Mouse (Mus musculus) embryonic facial prominence, embryonic 11.5 days (tissue): ENCODE data around the gene Lrsam1. TPM values are rescaled to one million over a fixed set of nuclear protein-coding genes. Genes with fewer than 3 reads are reported as not detected.

Experiments
- ATAC-seq: fragments of 200-750 bp; cut with Nextera tagmentation; replicated peaks from 2 replicates; pipeline ENCODE4 v1.8.0; 2017; ENCODE audit warnings: low read depth; ENCODE audit not compliant: insufficient number of reproducible peaks, low FRiP score, low TSS enrichment
- DNase-seq: peaks from one replicate; pipeline ENCODE4 v3.0.0-alpha.2; 2015; ENCODE audit warnings: low spot score
- H3K27ac ChIP-seq: fragments of 300-500 bp; sonication (generic); replicated peaks from 2 replicates; pipeline ENCODE4 v1.5.1; 2014; ENCODE audit warnings: mild to moderate bottlenecking, low read depth, low read length, control low read depth
- H3K27me3 ChIP-seq: fragments of 300-500 bp; sonication (generic); 2 replicates; pipeline ENCODE4 v1.6.1; 2014; ENCODE audit warnings: mild to moderate bottlenecking, low read length, moderate library complexity, mixed read lengths; ENCODE audit not compliant: control insufficient read depth, insufficient read depth
- H3K36me3 ChIP-seq: fragments of 300-500 bp; sonication (generic); replicated peaks from 2 replicates; pipeline ENCODE4 v1.6.1; 2014; ENCODE audit warnings: low read depth, mild to moderate bottlenecking, low read length, moderate library complexity, mixed read lengths; ENCODE audit not compliant: control insufficient read depth, insufficient read depth
- H3K4me1 ChIP-seq: fragments of 300-500 bp; sonication (generic); 2 replicates; pipeline ENCODE4 v1.6.1; 2014; ENCODE audit warnings: low read length, mixed read lengths; ENCODE audit not compliant: control insufficient read depth, insufficient read depth
- H3K4me2 ChIP-seq: fragments of 300-500 bp; sonication (generic); 2 replicates; pipeline ENCODE4 v1.6.1; 2014; ENCODE audit warnings: low read depth, mild to moderate bottlenecking, control low read depth, low read length, moderate library complexity
- H3K4me3 ChIP-seq: fragments of 300-500 bp; sonication (generic); 2 replicates; pipeline ENCODE4 v1.5.1; 2014; ENCODE audit warnings: low read depth, low read length, control low read depth
- H3K9ac ChIP-seq: fragments of 300-500 bp; sonication (generic); replicated peaks from 2 replicates; pipeline ENCODE4 v1.6.1; 2014; ENCODE audit warnings: mild to moderate bottlenecking, control low read depth, low read length
- H3K9me3 ChIP-seq: fragments of 300-500 bp; sonication (generic); replicated peaks from 2 replicates; pipeline ENCODE4 v1.6.1; 2016; ENCODE audit warnings: mild to moderate bottlenecking, low read length, inconsistent platforms, mixed read lengths; ENCODE audit not compliant: control insufficient read depth
- whole genome bisulfite sequencing: fragments of 180-500 bp; shearing (Covaris S2); extraction: QIAGEN DNeasy Blood & Tissue Kit; methylation state at CpG from one replicate; pipeline ENCODE4 v1.1.7; 2014; 5-methylcytosine and 5-hydroxymethylcytosine counted together
- polyA plus RNA-seq: library from polyadenylated mRNA; unstranded; fragments of >200 nt; fragmentation: Nextera tagmentation; extraction: Ambion mirVana; gene quantifications from 2 replicates; pipeline ENCODE4 v1.2.1, GENCODE M21; 2014

Gene Lrsam1
- polyA plus RNA-seq, 1 experiment from 2014 or later, result 5.2 TPM

DNA sequence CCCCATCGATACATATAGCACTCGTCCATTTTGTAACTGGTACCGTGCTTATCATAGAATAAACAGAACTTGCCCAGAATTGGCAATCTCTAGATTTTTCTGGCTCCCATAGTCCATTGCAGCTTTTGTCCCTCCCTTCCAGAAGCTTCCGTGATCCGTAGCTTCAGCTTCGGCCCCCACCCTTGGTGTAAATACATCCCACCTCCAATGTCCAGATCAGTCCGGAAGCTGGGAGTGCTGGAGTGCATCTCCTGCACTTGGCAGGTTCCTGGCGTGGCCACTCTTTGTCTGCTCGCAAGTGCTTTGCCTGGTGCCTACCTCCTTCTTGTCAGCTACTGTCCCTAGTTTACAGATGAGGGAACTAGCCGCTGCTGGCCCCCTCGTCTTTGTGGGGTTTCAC, 52.6 kb downstream of the Lrsam1 start:
- 0 out of 2 replicates have a peak overlapping the region, but pooled peaks have one; percentile 5 for H3K27ac ChIP-seq
- no peak for ATAC-seq
- H3K9ac ChIP-seq, result no peak overlapping the region
- no peaks in the 10 kb centered on the region; the same call in none of the 2 replicates for H3K4me1 ChIP-seq
- H3K9me3 ChIP-seq, result no peaks in the 10 kb centered on the region
- no peak overlapping the region for H3K4me3 ChIP-seq
- no peaks in the 10 kb centered on the region; the same call in 1 of the 2 replicates for H3K36me3 ChIP-seq
- DNase-seq, result peak; percentile 5
- H3K27me3 ChIP-seq, result no peaks in the 10 kb centered on the region
- H3K4me2 ChIP-seq, result no peak overlapping the region
- 46% methylated on average over 11 of the region's 11 CpGs for WGBS

DNA sequence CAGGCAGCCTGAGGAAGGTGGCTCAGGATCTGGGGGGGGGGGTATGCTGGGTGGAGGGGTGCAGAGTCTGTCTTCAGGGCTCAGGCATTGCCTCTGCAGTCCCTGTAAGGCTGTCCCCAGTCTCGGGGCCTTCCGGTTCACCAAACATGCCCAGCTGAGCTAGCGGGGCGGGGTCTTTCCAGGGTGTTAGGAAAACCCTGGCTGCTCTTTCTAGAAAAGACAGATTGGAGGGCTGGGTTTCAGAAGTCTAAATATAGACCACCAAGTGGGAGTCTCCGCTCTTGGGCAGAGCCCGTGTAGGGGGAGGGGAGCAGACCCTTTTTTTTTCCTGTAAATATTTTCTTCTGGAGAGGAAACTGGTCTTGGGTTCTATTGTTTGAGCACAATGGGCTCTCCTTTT, 53.1 kb downstream of the Lrsam1 start:
- H3K4me1 ChIP-seq, result no peaks in the 10 kb centered on the region; the same call in none of the 2 replicates
- H3K36me3 ChIP-seq, result no peaks in the 10 kb centered on the region; the same call in 1 of the 2 replicates
- H3K9ac ChIP-seq, result no peak overlapping the region
- ATAC-seq, result no peak
- peak; percentile 68 for DNase-seq
- peak overlapping the region; percentile 47; the same call in 1 of the 2 replicates for H3K27ac ChIP-seq
- WGBS, result 5% methylated on average over 6 of the region's 6 CpGs
- H3K27me3 ChIP-seq, result no peaks in the 10 kb centered on the region
- H3K4me3 ChIP-seq, result no peak overlapping the region
- H3K4me2 ChIP-seq, result no peak overlapping the region
- no peaks in the 10 kb centered on the region for H3K9me3 ChIP-seq

DNA sequence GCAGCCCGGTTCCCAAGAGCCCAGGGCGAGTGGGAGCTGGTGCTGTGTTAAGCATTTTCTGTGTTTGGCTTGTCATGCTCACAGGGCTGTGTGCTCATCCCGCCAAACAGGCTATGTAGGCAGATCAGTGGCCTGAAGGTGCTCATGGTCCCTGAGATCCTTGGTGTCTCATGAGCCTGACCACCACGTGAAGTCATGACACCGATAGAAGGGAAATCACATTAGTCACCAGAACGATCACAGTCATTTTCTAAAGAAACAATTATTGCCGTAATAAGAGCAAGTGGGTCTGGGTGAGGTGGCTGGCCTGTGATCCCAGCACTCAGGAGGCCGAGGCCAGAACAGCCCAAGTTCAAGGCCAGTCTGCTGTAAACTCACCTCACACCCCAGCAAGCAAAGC, 54.0 kb downstream of the Lrsam1 start:
- DNase-seq, result no peak
- Histone ChIP-seq H3K4me1 (no peaks in the 10 kb centered on the region; the same call in none of the 2 replicates), H3K4me3 (no peak overlapping the region), H3K36me3 (no peaks in the 10 kb centered on the region; the same call in 1 of the 2 replicates), H3K9ac (no peak overlapping the region), H3K9me3 (no peaks in the 10 kb centered on the region), H3K4me2 (no peak overlapping the region), H3K27me3 (no peaks in the 10 kb centered on the region), H3K27ac (peak overlapping the region; percentile 47; the same call in 1 of the 2 replicates)
- ATAC-seq, result no peak
- 65% methylated on average over 8 of the region's 8 CpGs for WGBS

DNA sequence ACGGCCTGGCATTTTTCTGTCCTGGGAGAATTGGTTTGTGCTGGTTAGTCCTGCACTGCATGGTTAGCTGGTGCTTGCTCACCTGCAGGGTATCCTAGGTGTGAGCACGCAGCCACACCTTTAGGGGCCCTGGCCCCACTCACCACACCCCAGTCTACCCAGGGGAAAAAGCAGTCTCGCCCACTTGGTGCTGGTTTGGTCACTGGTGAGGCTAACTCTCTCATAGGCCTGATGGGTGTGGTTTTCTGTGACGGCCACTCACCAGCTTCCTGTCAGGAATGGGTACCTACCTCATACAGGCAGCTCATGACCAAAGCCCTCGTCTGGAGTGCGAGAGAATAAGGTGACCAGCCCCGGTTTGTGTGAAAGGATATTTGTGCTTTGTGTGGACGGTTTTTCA, 56.1 kb downstream of the Lrsam1 start:
- no peaks in the 10 kb centered on the region for H3K9me3 ChIP-seq
- H3K4me3 ChIP-seq, result no peak overlapping the region
- no peaks in the 10 kb centered on the region for H3K27me3 ChIP-seq
- H3K36me3 ChIP-seq, result no peaks in the 10 kb centered on the region
- ATAC-seq (no peak), DNase-seq (no peak)
- H3K27ac ChIP-seq, result no peak overlapping the region
- H3K4me1 ChIP-seq, result no peaks in the 10 kb centered on the region; the same call in none of the 2 replicates
- no peak overlapping the region for H3K4me2 ChIP-seq
- WGBS, result 75% methylated on average over 8 of the region's 8 CpGs
- no peak overlapping the region for H3K9ac ChIP-seq

GRCm38 (mm10) chr2:32904637-32905036, 56.8 kb downstream of the Lrsam1 start:
- ATAC-seq (no peak), DNase-seq (no peak)
- H3K4me1 ChIP-seq, result no peaks in the 10 kb centered on the region; the same call in none of the 2 replicates
- H3K36me3 ChIP-seq, result no peaks in the 10 kb centered on the region
- H3K9me3 ChIP-seq, result no peaks in the 10 kb centered on the region
- no peak overlapping the region for H3K9ac ChIP-seq
- WGBS, result 84% methylated on average over 5 of the region's 5 CpGs
- no peak overlapping the region for H3K27ac ChIP-seq
- no peaks in the 10 kb centered on the region for H3K27me3 ChIP-seq
- H3K4me3 ChIP-seq, result no peak overlapping the region
- H3K4me2 ChIP-seq, result no peak overlapping the region

DNA sequence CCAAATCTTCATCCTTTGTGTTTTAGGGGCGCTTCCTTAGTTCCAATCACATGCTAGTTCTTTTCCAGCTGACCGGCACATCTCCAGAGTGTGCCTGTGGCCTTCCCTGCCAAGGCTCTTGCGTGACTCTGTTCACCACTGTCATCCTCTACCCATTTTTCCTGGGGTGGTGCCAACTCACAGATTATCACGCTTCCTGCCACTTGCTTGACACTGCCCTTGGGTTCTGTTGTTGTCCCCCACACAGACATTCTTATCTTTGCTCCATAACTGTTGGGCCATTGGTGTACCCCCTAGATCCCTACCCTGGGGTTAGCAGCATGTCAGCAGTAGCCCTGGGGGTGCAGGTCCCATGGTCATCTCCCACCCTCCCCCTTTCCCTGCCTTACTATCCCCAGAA, 57.9 kb downstream of the Lrsam1 start:
- Histone ChIP-seq H3K4me1 (no peaks in the 10 kb centered on the region; the same call in none of the 2 replicates), H3K9ac (no peak overlapping the region), H3K9me3 (no peaks in the 10 kb centered on the region), H3K27ac (no peak overlapping the region), H3K4me3 (no peak overlapping the region), H3K4me2 (no peak overlapping the region), H3K27me3 (no peaks in the 10 kb centered on the region), H3K36me3 (no peaks in the 10 kb centered on the region)
- WGBS, result 93% methylated on average over 4 of the region's 4 CpGs
- no peak for DNase-seq
- no peak for ATAC-seq

- H3K27ac ChIP-seq, result no peak overlapping the region
- H3K4me1 ChIP-seq, result no peaks in the 10 kb centered on the region; the same call in 1 of the 2 replicates
- no peaks in the 10 kb centered on the region for H3K27me3 ChIP-seq
- 92% methylated on average over 9 of the region's 9 CpGs for WGBS
- H3K36me3 ChIP-seq, result no peaks in the 10 kb centered on the region
- ATAC-seq (no peak), DNase-seq (no peak)
- no peak overlapping the region for H3K9ac ChIP-seq
- H3K4me2 ChIP-seq, result no peak overlapping the region
- H3K4me3 ChIP-seq, result no peak overlapping the region
- H3K9me3 ChIP-seq, result no peaks in the 10 kb centered on the region
These were observed 59.3 kb downstream of the Lrsam1 start for GRCm38 (mm10) chr2:32902126-32902525.

DNA sequence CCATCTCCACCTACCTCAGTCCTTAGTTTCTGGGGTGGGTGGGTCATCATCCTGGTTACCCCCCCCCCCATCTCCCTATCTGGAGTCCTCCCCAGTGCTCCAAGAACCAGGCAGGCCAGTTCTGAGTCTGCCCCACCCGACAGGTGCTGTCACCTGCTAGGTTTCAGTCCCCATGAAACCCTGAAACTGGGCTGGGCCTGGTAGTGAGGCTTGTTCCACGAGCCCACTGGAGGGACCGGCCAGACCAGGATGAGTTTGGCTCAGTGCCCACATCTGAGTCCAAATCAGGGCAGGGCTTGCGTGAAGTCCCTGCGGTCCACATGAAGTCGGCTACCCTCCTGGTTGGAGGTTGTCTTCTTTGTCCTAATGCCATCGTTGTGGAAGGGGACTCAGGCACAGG, 62.4 kb downstream of the Lrsam1 start:
- Histone ChIP-seq H3K4me2 (no peak overlapping the region), H3K4me3 (no peak overlapping the region), H3K36me3 (no peaks in the 10 kb centered on the region), H3K27ac (no peak overlapping the region), H3K4me1 (peaks cover 4% of the 10 kb centered on the region; the same call in 1 of the 2 replicates), H3K27me3 (no peaks in the 10 kb centered on the region), H3K9me3 (no peaks in the 10 kb centered on the region), H3K9ac (no peak overlapping the region)
- 88% methylated on average over 7 of the region's 7 CpGs for WGBS
- ATAC-seq (no peak), DNase-seq (no peak)
